ENCODE assay signal across 15 mouse cellular contexts in genomic region chr13:48850771-48851170, GRCm38 (mm10). TPM values are rescaled to one million over a fixed set of nuclear protein-coding genes. Genes with fewer than 3 reads are reported as not detected.
DNase-seq lines count a peak whose midpoint lies in the region; ATAC-seq and TF ChIP-seq lines count a peak whose summit lies in the region.
"Had no signal": no experiment of that assay in that cellular context is flagged by ENCODE, and none has a peak within 500 bp of the region (broad histone marks: within the 10 kb centered on the region; RNA-seq: fewer than 3 reads in every experiment).

No protein-coding gene starts in this region.

- 73% methylated on average over 8 of the region's 8 CpGs for WGBS in forebrain, embryonic 14.5 days
- 88% methylated on average over 8 of the region's 8 CpGs for WGBS in forebrain, embryonic 11.5 days
- 66% methylated on average over 8 of the region's 8 CpGs for WGBS in hindbrain, embryonic 16.5 days

- peaks cover 28% of the 10 kb centered on the region for H3K4me1 ChIP-seq in forebrain, embryonic 14.5 days (ENCODE audit: control insufficient read depth, insufficient read depth, low read length)
- no peaks in the 10 kb centered on the region; the same call in 1 of the 2 replicates for H3K4me1 ChIP-seq in forebrain, embryonic 11.5 days (replicated peaks; ENCODE audit: control insufficient read depth, insufficient read depth, low read length)
- H3K4me1 ChIP-seq in hindbrain, embryonic 16.5 days (ENCODE audit: control insufficient read depth, insufficient read depth, low read depth, low read length) = peaks cover 27% of the 10 kb centered on the region

- intact Hi-C loops in gastrocnemius, adult 2 months (cut with DNase I) = loop anchor here (5.0 kb wide), 1 partner anchor 147 kb away; no protein-coding TSS in a partner anchor

- H3K36me3 ChIP-seq in forebrain, embryonic 14.5 days (ENCODE audit: control insufficient read depth, insufficient read depth, low read length) = 0 out of 2 replicates have a peak, but pooled peaks cover 4% of the 10 kb centered on the region
- H3K36me3 ChIP-seq in forebrain, embryonic 11.5 days (ENCODE audit: control insufficient read depth, insufficient read depth, low read length) = no peaks in the 10 kb centered on the region
- no peaks in the 10 kb centered on the region for H3K36me3 ChIP-seq in hindbrain, embryonic 16.5 days (ENCODE audit: control insufficient read depth, insufficient read depth, low read length)
- H3K36me3 ChIP-seq: embryonic facial prominence, embryonic 15.5 days; heart, embryonic 15.5 days; lung, embryonic 15.5 days had no signal

- no peak for TF ChIP-seq CTCF in gastrocnemius, adult 2 months (IDR thresholded peaks at IDR 0.05)

- H3K4me3 ChIP-seq in forebrain, embryonic 14.5 days (ENCODE audit: low read depth, low read length) = no peak overlapping the region
- H3K4me3 ChIP-seq in forebrain, embryonic 11.5 days (ENCODE audit: low read depth, low read length) = no peak overlapping the region
- H3K4me3 ChIP-seq in hindbrain, embryonic 16.5 days (ENCODE audit: low read length) = no peak overlapping the region
- no peak overlapping the region for H3K4me3 ChIP-seq in gastrocnemius, adult 2 months
- H3K4me3 ChIP-seq: embryonic facial prominence, embryonic 15.5 days; heart, embryonic 15.5 days; lung, embryonic 15.5 days; megakaryocyte, embryonic 14.5 days had no signal

- no peak overlapping the region for H3K4me2 ChIP-seq in forebrain, embryonic 14.5 days (ENCODE audit: low read length)
- no peak overlapping the region for H3K4me2 ChIP-seq in forebrain, embryonic 11.5 days (ENCODE audit: low read depth, low read length, severe bottlenecking)
- no peak overlapping the region for H3K4me2 ChIP-seq in hindbrain, embryonic 16.5 days (ENCODE audit: low read length)
- H3K4me2 ChIP-seq: embryonic facial prominence, embryonic 15.5 days; heart, embryonic 15.5 days; liver, embryonic 11.5 days; lung, embryonic 15.5 days had no signal

- no peaks in the 10 kb centered on the region for H3K27me3 ChIP-seq in forebrain, embryonic 14.5 days (replicated peaks; ENCODE audit: control insufficient read depth, insufficient read depth, low read length)
- no peaks in the 10 kb centered on the region for H3K27me3 ChIP-seq in forebrain, embryonic 11.5 days (ENCODE audit: control insufficient read depth, insufficient read depth, low read length)
- no peaks in the 10 kb centered on the region for H3K27me3 ChIP-seq in hindbrain, embryonic 16.5 days (replicated peaks; ENCODE audit: control insufficient read depth, insufficient read depth, low read length)
- H3K27me3 ChIP-seq: embryonic facial prominence, embryonic 15.5 days; heart, embryonic 15.5 days; lung, embryonic 15.5 days; megakaryocyte, embryonic 14.5 days had no signal

- H3K9ac ChIP-seq in forebrain, embryonic 14.5 days (ENCODE audit: low read length) = no peak overlapping the region
- H3K9ac ChIP-seq in forebrain, embryonic 11.5 days (ENCODE audit: low read length) = no peak overlapping the region
- no peak overlapping the region for H3K9ac ChIP-seq in hindbrain, embryonic 16.5 days (ENCODE audit: low read depth, low read length)
- H3K9ac ChIP-seq: embryonic facial prominence, embryonic 15.5 days; heart, embryonic 15.5 days; lung, embryonic 15.5 days had no signal

- ATAC-seq in forebrain, embryonic 14.5 days = peak; percentile 44; the same call in 1 of the 2 replicates
- ATAC-seq in forebrain, embryonic 11.5 days (replicated peaks; ENCODE audit: low FRiP score) = no peak
- ATAC-seq in hindbrain, embryonic 16.5 days = peak; percentile 34
- ATAC-seq: inflammation-experienced regulatory T-cells, adult 6 months had no signal

- no peaks in the 10 kb centered on the region for H3K9me3 ChIP-seq in forebrain, embryonic 14.5 days (replicated peaks; ENCODE audit: control insufficient read depth, low read length)
- no peaks in the 10 kb centered on the region for H3K9me3 ChIP-seq in forebrain, embryonic 11.5 days (ENCODE audit: control insufficient read depth, low read length)
- H3K9me3 ChIP-seq in hindbrain, embryonic 16.5 days (ENCODE audit: control insufficient read depth, low read length) = no peaks in the 10 kb centered on the region
- H3K9me3 ChIP-seq: embryonic facial prominence, embryonic 15.5 days; heart, embryonic 15.5 days; lung, embryonic 15.5 days; megakaryocyte, embryonic 14.5 days had no signal

- DNase-seq in forebrain, embryonic 14.5 days (ENCODE audit: low spot score) = peak; percentile 28
- no peak for DNase-seq in forebrain, embryonic 11.5 days (ENCODE audit: low spot score)
- peak; percentile 84 for DNase-seq in brain, adult 2 months (ENCODE audit: low read depth, low spot score)
- peak; percentile 65 for DNase-seq in cerebellum, adult 9-10 months
- DNase-seq in gastrocnemius, adult 2 months = no peak
- no peak for DNase-seq in adipocyte (ENCODE audit: low spot score)
- DNase-seq: adrenal gland, postnatal 10 days; spleen, adult 18-20 months had no signal

- H3K27ac ChIP-seq in forebrain, embryonic 14.5 days (ENCODE audit: low read depth, low read length) = peak overlapping the region; percentile 9; the same call in 1 of the 2 replicates
- no peak overlapping the region for H3K27ac ChIP-seq in forebrain, embryonic 11.5 days (ENCODE audit: low read depth, low read length)
- H3K27ac ChIP-seq in hindbrain, embryonic 16.5 days (ENCODE audit: low read depth, low read length) = no peak overlapping the region
- H3K27ac ChIP-seq in gastrocnemius, adult 2 months = no peak overlapping the region
- H3K27ac ChIP-seq: embryonic facial prominence, embryonic 15.5 days; heart, embryonic 15.5 days; lung, embryonic 15.5 days had no signal

RNA-seq across cellular contexts. Expression of gene Phf2, which starts 20.1 kb away (rescaled TPM):
- polyA plus RNA-seq in forebrain, embryonic 14.5 days (2014; fragmentation: Nextera tagmentation; extraction: Ambion mirVana) = 10.6 and 11.3 TPM in 2 replicates
- polyA plus RNA-seq in forebrain, embryonic 11.5 days (2014; fragmentation: Nextera tagmentation; extraction: Ambion mirVana) = 14.3 and 14.6 TPM in 2 replicates
- polyA plus RNA-seq in hindbrain, embryonic 16.5 days (2015; fragmentation: Nextera tagmentation; extraction: Ambion mirVana) = 6.1 and 7.2 TPM in 2 replicates
- 10 to 100 TPM; 33.8 to 34.7 TPM for total RNA-seq in gastrocnemius, adult 2 months (2021)

Comparison
In these comparisons a context has a peak if more than half of its experiments do, and no peak if none do; other contexts are left out.
1. DNase-seq: peak in forebrain, embryonic 14.5 days (single experiment), brain, adult 2 months (single experiment) and cerebellum, adult 9-10 months (single experiment); none in forebrain, embryonic 11.5 days (single experiment), gastrocnemius, adult 2 months (single experiment) and adipocyte (single experiment).